Mouse (Mus musculus): ENCODE results near the gene Ccdc85c.

Gene Ccdc85c

GRCm38 (mm10) chr12:108213090-108214041 is 61.9 kb downstream of the Ccdc85c start:
- no peak for DNase-seq

- DNase-seq: no peak
These were observed 62.7 kb downstream of the Ccdc85c start for GRCm38 (mm10) chr12:108212476-108212875.

DNA sequence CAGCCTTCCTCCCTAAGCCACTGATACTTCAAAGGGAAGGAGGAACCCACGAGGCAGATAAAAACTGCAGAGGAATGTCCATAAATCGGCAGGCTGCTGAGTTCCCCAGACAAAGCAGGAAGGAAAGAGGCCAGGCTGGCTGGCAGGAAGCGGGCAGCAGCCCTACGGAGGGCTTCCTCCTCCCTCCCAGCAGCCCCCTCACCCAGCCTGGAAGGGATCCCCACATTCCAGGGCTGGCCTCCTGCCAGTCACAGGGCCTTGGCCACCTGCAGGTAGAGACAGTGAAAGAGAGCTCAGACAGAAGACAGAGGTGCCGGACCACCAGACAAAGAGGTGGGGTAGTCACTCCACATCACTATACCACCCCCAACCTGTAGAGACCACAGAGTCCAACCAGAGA is 63.2 kb downstream of the Ccdc85c start:
- DNase-seq: no peak

DNA sequence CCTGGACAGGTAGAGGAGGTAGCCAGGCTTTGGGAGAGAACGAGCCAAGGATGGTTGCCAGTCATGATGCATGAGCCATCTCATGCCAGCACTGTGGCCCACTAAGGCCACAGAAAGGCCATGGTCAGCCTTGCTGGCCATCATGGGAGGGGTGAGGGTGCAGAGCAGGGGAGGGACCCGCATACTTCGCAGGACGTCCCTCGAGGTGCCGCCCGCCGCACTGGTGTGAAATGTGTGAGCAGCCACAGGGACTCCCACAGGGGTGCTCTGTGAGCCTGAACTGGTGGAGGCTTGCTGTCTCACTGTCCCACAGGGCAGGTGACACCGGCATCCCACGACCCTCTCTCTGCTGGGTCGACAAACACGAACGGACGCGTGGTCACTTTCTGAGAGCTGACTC is 64.6 kb downstream of the Ccdc85c start:
- no peak for DNase-seq

- DNase-seq: peak; percentile 82
These were observed 66.3 kb downstream of the Ccdc85c start for GRCm38 (mm10) chr12:108208726-108209438.

GRCm38 (mm10) chr12:108208216-108208615 is 67.0 kb downstream of the Ccdc85c start:
- DNase-seq: no peak

DNA sequence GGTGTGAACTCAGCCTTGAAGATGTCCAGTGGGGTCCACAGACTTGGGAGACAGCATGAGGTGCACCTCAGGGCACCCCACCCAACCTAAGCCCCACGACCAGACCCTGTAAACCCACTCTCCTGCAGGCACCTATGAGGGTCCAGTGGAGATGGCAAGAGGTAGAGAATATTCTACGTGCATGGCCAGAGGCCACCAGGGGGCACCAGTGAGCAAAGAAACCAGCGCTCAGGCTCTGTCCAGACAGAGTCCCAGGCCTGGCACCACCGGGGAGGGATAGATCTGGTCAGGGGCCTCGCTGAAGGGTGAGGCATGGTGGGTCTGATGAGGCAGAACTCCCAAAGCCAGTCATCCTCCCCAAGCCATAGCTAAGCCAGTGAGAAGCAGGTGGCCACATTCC is 68.6 kb downstream of the Ccdc85c start:
- DNase-seq: peak; percentile 83

GRCm38 (mm10) chr12:108204978-108205377 is 70.2 kb downstream of the Ccdc85c start:
- DNase-seq: no peak

DNA sequence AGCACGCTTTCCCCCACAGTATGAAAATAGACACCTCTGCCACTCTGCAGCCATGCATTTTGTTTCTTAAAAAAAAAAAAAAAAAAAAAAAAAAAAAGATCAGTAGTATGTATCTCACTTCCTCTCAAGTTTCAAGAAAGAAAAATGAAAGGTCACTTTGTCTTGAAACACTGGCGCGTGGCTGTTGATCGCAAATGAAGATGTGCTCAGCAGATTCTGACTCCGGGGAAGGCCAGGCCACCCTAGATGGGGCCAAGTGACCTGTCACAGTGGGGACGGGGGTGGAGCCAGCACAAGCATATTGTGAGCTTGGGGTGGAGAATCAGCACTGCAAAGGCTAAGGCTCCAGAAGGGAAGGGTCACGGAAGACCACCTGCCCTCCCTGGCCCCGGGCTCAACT is 71.3 kb downstream of the Ccdc85c start:
- DNase-seq: no peak

GRCm38 (mm10) chr12:108200094-108200493 is 75.1 kb downstream of the Ccdc85c start:
- no peak for DNase-seq

DNA sequence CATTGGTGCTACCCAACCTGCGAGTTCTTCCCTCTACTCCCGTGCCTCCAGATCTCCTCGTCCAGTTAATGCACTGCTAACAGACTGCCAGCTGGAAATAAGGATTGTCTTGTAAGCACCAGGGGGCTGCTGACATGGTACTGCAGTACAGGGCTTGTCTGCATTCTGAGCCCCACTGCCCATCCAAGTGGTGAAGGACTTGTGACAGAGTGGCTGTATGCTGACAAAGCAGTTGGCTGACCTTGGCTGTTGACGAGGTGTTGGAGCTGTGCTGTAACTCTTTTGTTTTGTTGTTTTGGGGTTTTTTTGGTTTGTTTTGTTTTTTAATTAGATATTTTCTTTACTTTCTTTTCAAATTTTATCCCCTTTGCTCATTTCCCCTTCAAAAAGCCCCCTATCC is 76.8 kb downstream of the Ccdc85c start:
- no peak for DNase-seq

DNA sequence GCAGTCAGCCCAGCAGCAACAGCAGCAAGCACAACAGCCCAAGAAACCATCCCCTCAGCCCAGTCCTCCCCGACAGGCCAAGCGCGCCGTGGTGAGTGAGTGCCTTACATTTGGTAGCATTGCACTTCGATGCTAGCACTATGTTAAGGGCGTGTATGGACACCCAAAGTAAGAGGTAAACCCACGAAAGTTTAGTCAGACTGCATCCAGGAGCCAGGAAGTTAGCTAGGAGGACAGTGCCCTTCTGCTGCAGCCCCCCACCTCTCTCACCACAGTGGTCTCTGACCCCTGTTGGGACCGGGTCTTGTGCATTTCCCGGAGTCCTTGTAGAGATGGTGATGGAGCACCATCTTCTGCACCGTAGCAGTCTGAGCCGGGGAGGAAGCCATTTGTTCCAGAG is 79.5 kb downstream of the Ccdc85c start:
- DNase-seq: no peak

GRCm38 (mm10) chr12:108193878-108194277 is 81.3 kb downstream of the Ccdc85c start:
- no peak for DNase-seq

- no peak for DNase-seq
These were observed 87.6 kb downstream of the Ccdc85c start for GRCm38 (mm10) chr12:108187541-108188091.

DNA sequence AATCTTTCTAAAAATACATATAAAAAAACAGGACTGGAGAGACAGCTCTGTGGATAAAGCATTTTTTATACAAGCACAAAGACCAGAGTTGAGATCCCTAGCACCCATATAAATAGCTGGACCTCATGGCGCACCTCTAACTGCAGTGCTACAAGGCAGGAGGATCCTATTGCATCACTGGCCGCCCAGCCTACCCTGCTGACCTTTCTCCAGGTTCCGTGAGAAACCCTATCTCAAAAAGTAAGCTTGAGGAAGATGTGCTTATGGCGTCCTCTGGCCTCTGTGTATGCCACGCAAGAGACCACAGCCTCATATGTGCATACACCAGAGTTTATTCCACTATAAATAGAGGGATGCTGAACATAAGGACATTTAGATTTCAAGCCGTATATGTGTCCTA is 93.5 kb downstream of the Ccdc85c start:
- no peak for DNase-seq

DNA sequence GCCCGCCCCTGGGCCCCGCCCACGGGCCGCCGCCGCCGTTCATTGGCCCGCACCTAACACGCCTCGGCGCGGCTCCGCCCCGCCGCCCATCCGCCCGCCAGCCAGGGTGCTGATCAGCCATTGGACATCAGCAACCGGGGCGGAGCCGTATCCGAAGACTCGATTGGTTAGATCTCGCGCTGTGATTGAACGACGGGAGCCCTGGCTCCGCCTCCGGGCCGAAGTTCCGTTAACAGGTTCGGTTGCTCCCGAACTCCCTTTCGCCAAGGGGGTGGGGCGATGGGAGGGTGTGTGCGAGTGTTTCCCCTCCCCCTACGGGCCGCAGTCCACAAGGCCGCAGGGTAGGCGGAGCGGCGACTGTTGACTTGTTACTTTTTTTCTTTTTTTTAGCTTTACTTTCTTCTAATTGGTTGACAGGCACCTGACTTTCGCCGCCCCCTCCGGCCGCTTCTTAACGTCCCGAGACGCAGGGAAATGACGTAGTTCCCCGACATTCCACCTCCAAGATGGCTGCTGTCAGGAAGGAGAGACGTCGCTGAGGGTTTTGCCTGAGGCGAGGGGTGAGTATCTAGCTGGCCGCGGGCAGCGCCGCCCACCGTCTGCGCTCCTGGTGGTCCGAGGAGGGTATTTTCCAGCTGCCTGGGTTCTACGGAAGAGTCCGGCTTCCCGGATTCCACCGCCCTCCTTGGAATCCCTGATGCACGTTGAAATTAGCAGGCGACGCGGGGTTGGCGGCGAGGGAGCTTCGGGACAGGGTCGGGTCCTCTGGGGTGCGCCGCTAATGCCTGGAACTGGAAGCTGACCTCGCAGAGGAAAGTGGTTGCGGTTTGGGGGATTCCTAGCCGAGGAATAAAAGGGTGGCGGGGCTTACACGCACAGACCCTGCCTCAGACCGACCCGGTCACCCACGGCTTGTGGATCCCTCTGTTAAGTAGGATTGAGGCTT is 95.6 kb downstream of the Ccdc85c start, which contains the start of gene Ccnk:
TSS of gene Ccnk (plus strand) at position 259 of the 946 bp plus-strand sequence.
- DNase-seq: peak; percentile 100

GRCm38 (mm10) chr12:108179246-108179320 is 96.1 kb downstream of the Ccdc85c start, which contains the start of gene Setd3:
TSS of gene Setd3 (minus strand) at chr12:108179314.
- DNase-seq: no peak

DNA sequence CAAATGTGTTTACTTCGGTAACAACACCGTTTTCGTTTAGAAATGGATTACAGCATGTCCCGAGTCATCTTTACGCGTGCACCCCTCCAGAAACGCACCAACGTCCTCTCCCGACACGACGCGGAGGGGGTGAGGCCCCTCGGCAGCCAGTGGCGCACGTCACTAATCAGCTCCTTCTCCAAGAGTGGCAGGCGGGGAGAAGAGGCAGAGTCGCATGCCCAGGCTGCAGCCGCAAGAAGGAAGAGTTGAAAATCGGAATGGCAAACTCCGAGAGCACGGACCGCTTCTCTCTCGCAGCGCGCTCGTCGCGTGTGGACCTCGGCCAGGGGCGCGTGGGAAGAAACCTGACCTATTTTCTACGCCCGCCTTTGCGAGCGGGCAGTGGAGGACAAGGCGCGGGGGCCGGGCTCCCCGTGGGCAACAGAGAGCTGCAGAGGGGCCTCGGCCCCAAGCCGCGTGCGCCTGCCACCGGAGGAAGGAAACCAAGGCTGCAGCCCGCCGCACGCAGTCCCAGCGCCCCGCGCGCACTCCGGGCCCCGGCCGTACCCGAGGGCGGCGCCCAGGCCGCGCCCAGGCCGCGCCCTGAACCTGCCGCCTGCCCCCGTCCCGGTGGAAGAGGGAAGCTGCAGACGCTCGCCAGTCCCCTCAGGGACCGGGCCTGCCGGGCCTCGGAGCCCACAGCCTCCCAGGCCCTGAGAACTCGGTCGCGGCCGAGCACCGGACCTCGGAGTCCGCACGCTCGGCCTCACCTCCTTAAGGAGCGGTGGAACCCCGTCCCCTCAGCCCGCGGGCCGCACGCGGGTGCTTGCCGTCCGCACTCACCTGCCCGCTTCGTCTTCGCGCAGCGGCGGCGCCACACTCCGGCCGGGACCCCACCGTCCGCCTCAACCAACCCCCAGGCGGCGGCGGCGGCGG is 96.6 kb downstream of the Ccdc85c start:
- DNase-seq: peak; percentile 57

DNA sequence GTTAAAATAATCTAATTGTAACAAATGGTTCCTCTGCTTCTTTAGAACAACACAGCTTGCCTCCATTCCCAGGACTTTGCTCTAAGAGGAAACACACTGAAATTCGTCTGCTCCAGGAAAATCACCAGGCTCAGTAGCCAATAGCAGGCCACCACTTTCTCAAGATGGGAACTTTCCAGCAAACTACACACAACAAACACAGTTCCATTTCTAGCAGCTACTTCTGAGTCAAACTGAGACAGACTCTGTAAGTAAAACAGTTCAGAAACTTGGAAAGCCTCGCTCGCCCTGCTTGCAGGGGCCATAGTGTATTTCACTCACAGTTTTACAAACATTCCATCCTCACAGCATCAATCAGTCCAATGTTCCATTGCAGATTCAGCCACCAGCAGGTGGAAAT is 98.9 kb downstream of the Ccdc85c start:
- no peak for DNase-seq

GRCm38 (mm10) chr12:108174606-108175505 is 100.4 kb downstream of the Ccdc85c start:
- DNase-seq: no peak

DNA sequence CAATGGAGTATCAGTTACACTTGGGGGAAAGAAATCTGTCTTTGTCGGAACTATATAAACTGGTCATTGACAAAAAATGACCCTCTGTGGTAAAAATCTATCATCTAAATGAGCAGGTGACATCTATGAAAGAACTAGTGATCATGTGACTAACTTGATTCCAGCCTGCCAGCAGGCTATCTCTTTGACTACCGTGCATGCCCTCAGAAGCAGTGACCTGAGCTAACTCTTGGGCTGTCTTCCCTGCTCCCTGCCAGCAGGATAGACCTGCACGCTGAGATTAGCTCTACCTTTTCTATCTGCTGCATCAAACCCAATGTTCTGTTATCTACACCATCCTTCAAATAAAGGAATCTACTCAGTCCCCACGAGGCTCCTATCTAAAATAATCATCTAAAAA is 102.6 kb downstream of the Ccdc85c start:
- DNase-seq: no peak
